Comparison of ENCODE assay signal across 18 mouse cellular contexts in the genomic region with DNA sequence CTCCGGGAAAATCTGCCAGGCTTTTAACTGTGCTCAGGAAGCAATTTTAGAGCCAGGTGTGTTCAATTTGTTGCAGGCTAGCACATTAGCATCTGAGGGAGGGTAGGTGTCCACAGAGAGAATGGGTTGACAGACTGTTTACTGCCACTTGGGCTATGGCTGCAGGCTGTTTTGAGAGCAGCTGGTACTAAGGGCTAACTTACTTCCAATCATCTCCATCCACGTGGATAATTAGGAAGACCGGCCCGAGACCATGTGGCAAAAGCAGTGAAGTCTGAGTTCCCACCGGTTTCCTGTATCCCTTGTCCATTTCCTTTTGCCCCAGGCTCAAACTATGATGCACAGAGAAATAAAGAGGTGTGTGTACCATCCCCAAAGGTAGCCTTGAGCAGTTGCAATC.
DNase-seq lines count a peak whose midpoint lies in the region; ATAC-seq and TF ChIP-seq lines count a peak whose summit lies in the region.
"Had no signal": no experiment of that assay in that cellular context is flagged by ENCODE, and none has a peak within 500 bp of the region (broad histone marks: within the 10 kb centered on the region; RNA-seq: fewer than 3 reads in every experiment).

No protein-coding gene starts in this region.

- no peaks in the 10 kb centered on the region for H3K27me3 ChIP-seq in forebrain, embryonic 11.5 days (ENCODE audit: control insufficient read depth, insufficient read depth, low read length)
- H3K27me3 ChIP-seq in forebrain, embryonic 12.5 days: no peaks in the 10 kb centered on the region
- no peaks in the 10 kb centered on the region for H3K27me3 ChIP-seq in forebrain, embryonic 16.5 days (replicated peaks; ENCODE audit: control insufficient read depth, insufficient read depth, low read length)
- no peaks in the 10 kb centered on the region for H3K27me3 ChIP-seq in limb, embryonic 10.5 days (ENCODE audit: low read depth, poor library complexity, severe bottlenecking)
- H3K27me3 ChIP-seq: limb, embryonic 15.5 days; megakaryocyte, embryonic 14.5 days; neural tube, embryonic 13.5 days had no signal

- H3K9me3 ChIP-seq in forebrain, embryonic 11.5 days (ENCODE audit: control insufficient read depth, low read length): no peaks in the 10 kb centered on the region
- no peaks in the 10 kb centered on the region for H3K9me3 ChIP-seq in forebrain, embryonic 12.5 days
- H3K9me3 ChIP-seq in forebrain, embryonic 16.5 days (ENCODE audit: control insufficient read depth, low read length): no peaks in the 10 kb centered on the region
- H3K9me3 ChIP-seq in limb, embryonic 10.5 days (replicated peaks): no peaks in the 10 kb centered on the region
- H3K9me3 ChIP-seq: limb, embryonic 15.5 days; megakaryocyte, embryonic 14.5 days; neural tube, embryonic 13.5 days had no signal

- TF ChIP-seq POLR2A in brain, embryonic 14.5 days (IDR thresholded peaks at IDR 0.05; ENCODE audit: borderline replicate concordance, extremely low read depth, insufficient read depth, insufficient read length, poor library complexity, severe bottlenecking): no peak

- no peak overlapping the region for H3K4me3 ChIP-seq in forebrain, embryonic 11.5 days (ENCODE audit: low read depth, low read length)
- H3K4me3 ChIP-seq in forebrain, embryonic 12.5 days (replicated peaks): no peak overlapping the region
- no peak overlapping the region for H3K4me3 ChIP-seq in forebrain, embryonic 16.5 days (replicated peaks; ENCODE audit: low read length)
- no peak overlapping the region for H3K4me3 ChIP-seq in limb, embryonic 10.5 days
- H3K4me3 ChIP-seq: erythroblast, embryonic 14.5 days; limb, embryonic 15.5 days; megakaryocyte, embryonic 14.5 days; neural tube, embryonic 13.5 days had no signal

- no peaks in the 10 kb centered on the region for H3K4me1 ChIP-seq in forebrain, embryonic 11.5 days (replicated peaks; ENCODE audit: control insufficient read depth, insufficient read depth, low read length)
- H3K4me1 ChIP-seq in forebrain, embryonic 12.5 days: no peaks in the 10 kb centered on the region
- H3K4me1 ChIP-seq in forebrain, embryonic 16.5 days (replicated peaks; ENCODE audit: control insufficient read depth, insufficient read depth, low read length): no peaks in the 10 kb centered on the region
- peaks cover 18% of the 10 kb centered on the region for H3K4me1 ChIP-seq in limb, embryonic 10.5 days
- H3K4me1 ChIP-seq: limb, embryonic 15.5 days; megakaryocyte, embryonic 14.5 days; neural tube, embryonic 13.5 days had no signal

- DNase-seq in forebrain, embryonic 11.5 days (ENCODE audit: low spot score): no peak
- peak; percentile 85 for DNase-seq in brain, embryonic 14.5 days (ENCODE audit: low read depth)
- DNase-seq in limb, embryonic 10.5 days (ENCODE audit: low spot score): peak; percentile 69
- no peak for DNase-seq in spleen, adult 12 weeks (ENCODE audit: low spot score)
- DNase-seq in adrenal gland, adult 2 months: no peak
- DNase-seq in neural tube, embryonic 10.5 days (ENCODE audit: extremely low spot score, low spot score): no peak
- DNase-seq: gastrocnemius, postnatal 10 days; kidney, adult 18-20 months; kidney, postnatal 4 days; lung, embryonic 14.5 days; spleen, adult 18-20 months; thymus, postnatal 25 days had no signal

- peak; percentile 18; the same call in 1 of the 2 replicates for ATAC-seq in forebrain, embryonic 11.5 days (replicated peaks; ENCODE audit: low FRiP score)
- ATAC-seq in forebrain, embryonic 12.5 days (ENCODE audit: low FRiP score): no peak; the same call in 1 of the 2 replicates
- peak; percentile 92 for ATAC-seq in forebrain, embryonic 16.5 days

- no peaks in the 10 kb centered on the region for H3K36me3 ChIP-seq in forebrain, embryonic 11.5 days (ENCODE audit: control insufficient read depth, insufficient read depth, low read length)
- no peaks in the 10 kb centered on the region for H3K36me3 ChIP-seq in forebrain, embryonic 12.5 days (replicated peaks)
- no peaks in the 10 kb centered on the region for H3K36me3 ChIP-seq in forebrain, embryonic 16.5 days (ENCODE audit: control insufficient read depth, insufficient read depth)
- H3K36me3 ChIP-seq in limb, embryonic 10.5 days: no peaks in the 10 kb centered on the region
- H3K36me3 ChIP-seq: limb, embryonic 15.5 days; neural tube, embryonic 13.5 days had no signal

- H3K9ac ChIP-seq in forebrain, embryonic 11.5 days (ENCODE audit: low read length): no peak overlapping the region
- H3K9ac ChIP-seq in forebrain, embryonic 12.5 days: no peak overlapping the region
- no peak overlapping the region for H3K9ac ChIP-seq in forebrain, embryonic 16.5 days (replicated peaks; ENCODE audit: low read depth, low read length)
- H3K9ac ChIP-seq: limb, embryonic 15.5 days; lung, embryonic 14.5 days; neural tube, embryonic 13.5 days had no signal

- 63% methylated on average over 5 of the region's 5 CpGs for WGBS in forebrain, embryonic 11.5 days
- 65% methylated on average over 5 of the region's 5 CpGs for WGBS in forebrain, embryonic 12.5 days
- WGBS in forebrain, embryonic 16.5 days: 41% methylated on average over 5 of the region's 5 CpGs
- 14% methylated on average over 5 of the region's 5 CpGs for WGBS in limb, embryonic 10.5 days

- no peak overlapping the region for H3K4me2 ChIP-seq in forebrain, embryonic 11.5 days (ENCODE audit: low read depth, low read length, severe bottlenecking)
- H3K4me2 ChIP-seq in forebrain, embryonic 12.5 days: no peak overlapping the region
- no peak overlapping the region for H3K4me2 ChIP-seq in forebrain, embryonic 16.5 days (ENCODE audit: low read length)
- H3K4me2 ChIP-seq: limb, embryonic 15.5 days; lung, embryonic 14.5 days; neural tube, embryonic 13.5 days had no signal

- TF ChIP-seq CTCF in brain, embryonic 14.5 days (IDR thresholded peaks at IDR 0.05; ENCODE audit: borderline replicate concordance, extremely low read depth, insufficient read depth, insufficient read length): no peak

- no peak overlapping the region for H3K27ac ChIP-seq in forebrain, embryonic 11.5 days (ENCODE audit: low read depth, low read length)
- no peak overlapping the region for H3K27ac ChIP-seq in forebrain, embryonic 12.5 days
- no peak overlapping the region for H3K27ac ChIP-seq in forebrain, embryonic 16.5 days (ENCODE audit: low read length)
- no peak overlapping the region for H3K27ac ChIP-seq in limb, embryonic 10.5 days
- H3K27ac ChIP-seq: limb, embryonic 15.5 days; neural tube, embryonic 13.5 days had no signal

Comparison
In these comparisons a context has a peak if more than half of its experiments do, and no peak if none do; other contexts are left out.
1. DNase-seq: peak in brain, embryonic 14.5 days (single experiment) and limb, embryonic 10.5 days (single experiment); none in forebrain, embryonic 11.5 days (single experiment), spleen, adult 12 weeks (single experiment), adrenal gland, adult 2 months (single experiment) and neural tube, embryonic 10.5 days (single experiment).